Mouse (Mus musculus) right cerebral cortex, adult 2 months (tissue): ENCODE data around the gene Hnf4a.
"Not testable (repeated sequence)": the region's sequence is repeated elsewhere in the genome, so short reads cannot be mapped to it uniquely, and the experiment has no call there.

Experiments
- DNase-seq, 2 experiments: peaks; one replicate each; pipeline ENCODE4 v3.0.0; 2021 to 2022; ENCODE audit warnings: low spot score in 2 of 2

Gene Hnf4a

DNA sequence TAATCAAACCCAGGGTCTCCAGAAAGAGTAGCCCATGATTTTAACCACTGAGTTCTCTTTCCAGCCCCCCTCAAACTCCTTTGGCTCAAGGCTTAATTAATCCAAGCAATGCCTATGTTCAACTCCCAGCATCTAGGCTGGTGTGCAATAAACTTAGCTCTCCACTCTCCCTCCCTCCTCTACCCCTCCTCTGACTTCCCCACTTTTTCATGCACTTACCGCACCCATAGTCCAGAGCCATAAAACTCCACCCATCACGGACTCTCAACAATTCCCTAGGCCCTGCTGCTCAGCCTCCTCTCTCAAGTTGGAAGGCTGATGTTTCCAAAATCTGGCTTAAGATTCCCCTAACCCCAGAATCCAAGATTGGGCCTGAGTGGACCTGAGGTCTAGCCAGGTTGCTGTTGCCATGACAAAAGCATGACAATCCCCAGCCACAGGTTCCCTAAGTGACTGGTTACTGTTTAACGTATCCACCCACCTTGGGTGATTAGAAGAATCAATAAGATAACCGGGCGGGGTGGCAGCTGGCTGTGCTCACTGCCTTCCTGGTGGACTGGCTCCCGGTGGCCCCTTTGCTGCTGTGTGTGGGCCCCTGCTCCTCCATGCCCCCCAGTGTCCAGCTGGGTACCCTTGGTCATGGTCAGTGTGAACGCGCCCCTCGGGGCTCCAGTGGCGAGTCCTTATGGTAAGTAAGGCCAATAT is at the start of gene Hnf4a:
Gene Hnf4a (plus strand): TSS at position 509 of the 705 bp plus-strand sequence.
- DNase-seq, result no peak

DNA sequence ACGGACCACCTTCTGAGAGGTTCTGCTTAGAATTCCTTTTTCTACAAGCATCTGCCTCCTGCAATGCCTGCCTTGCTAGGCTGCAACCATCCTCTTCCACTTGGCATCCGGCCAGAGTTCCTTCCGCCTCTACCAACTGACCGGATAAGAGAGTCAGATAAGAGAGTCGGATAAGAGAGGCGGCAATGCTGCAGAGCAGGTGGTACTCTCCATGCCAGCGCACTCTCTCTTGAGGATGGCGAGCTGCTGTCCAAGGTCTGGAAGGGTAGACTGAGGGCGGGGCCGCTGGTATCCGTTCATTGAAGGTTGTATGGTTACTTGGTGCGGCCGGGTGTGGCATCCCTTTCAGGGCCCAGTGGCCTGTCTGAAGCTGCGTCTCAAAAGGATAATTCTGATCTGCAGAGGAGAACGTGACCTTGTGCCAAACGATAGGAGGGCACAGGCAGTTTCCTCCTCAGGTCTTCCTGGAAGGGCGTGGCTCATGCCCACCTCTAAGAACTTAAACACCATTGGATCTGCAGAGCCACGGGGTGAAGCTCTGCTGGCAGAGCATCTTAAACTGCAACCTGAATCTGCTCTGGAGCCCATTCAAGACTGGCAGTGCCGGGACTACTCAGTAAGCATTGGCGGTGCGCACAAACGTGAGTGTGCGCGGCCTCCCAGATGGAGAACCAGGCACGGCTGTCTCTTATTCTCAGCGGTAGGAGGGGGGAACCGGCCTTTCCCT is 47.9 kb upstream of the Hnf4a start:
- DNase-seq, result no peak

DNA sequence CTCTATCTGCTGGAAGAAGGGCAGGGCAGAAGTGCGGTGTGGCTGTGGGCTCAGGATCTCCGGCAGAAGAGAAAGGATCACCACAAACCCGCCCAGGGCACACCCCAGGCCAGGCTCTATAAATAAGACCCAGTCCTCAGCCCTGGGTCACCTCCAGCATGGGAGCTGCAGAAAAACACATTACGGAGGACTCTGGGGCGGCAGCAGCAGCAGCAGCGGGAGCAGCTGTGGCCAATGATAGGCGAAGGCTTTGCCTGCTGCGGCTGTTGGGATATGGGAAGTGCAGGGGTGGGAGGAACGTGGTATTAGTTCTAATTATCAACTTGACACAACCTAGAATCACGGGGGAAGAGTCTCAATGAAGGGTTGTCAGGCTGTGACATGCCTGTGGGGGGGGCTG is 47.2 kb upstream of the Hnf4a start:
- DNase-seq, result no peak

DNA sequence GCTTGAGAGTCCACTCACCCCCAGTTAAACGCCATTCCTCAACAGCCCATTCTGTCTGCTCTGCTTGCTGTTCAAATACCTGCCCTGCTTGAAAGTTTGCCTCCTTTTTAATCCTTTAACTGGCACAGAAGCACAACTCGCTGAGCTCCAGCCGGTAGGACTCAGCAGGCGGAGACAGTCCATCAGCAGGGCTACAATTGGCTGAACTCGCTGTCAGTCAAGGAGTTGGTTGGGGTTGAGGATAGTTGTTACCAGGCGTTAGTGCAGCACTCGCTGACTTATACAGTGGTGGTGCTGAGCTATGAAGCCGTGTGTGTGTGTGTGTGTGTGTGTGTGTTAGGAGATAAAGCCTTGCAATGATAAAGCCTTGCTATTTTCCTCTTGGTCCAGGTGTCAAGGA is 46.0 kb upstream of the Hnf4a start:
- DNase-seq, result no peak

DNA sequence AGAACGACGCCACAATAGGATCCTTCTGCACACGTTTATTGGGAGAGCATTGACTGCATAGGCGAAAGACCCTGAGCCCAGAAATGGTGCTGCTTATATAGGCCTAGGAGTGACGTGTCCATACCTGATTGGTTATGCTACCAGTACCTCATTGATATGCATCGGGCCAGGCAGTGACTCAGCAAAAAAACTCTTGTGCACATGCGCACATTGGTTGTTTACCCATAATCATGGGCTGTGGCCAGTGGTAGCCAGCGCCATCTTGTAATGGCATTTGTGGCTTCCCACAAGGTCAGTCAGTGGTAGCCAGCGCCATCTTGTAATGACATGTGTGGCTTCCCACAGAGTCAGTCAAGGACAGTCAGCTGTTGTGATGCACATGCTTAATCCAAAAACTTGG is 45.3 kb upstream of the Hnf4a start:
- DNase-seq, result not testable (repeated sequence)

DNA sequence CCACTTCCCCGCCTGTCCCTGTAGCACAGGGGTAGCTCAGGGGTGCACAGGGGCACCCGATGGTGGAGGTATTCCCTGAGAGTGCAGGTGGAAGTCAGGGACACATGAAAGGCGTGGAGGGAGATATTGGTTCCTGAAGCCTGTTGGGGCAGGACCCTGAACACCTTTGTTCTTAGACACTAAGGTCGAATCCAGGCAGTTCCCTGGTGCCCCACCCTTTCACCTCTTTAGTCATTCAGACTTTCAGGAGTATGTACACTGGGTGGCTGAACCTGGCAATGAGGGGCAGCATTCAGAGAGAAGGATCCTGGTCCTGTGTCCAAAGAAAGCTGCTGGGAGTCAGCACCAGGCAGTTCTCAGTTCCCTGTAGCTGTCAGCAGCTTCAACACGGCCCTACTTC is 44.2 kb upstream of the Hnf4a start:
- DNase-seq, result no peak

DNA sequence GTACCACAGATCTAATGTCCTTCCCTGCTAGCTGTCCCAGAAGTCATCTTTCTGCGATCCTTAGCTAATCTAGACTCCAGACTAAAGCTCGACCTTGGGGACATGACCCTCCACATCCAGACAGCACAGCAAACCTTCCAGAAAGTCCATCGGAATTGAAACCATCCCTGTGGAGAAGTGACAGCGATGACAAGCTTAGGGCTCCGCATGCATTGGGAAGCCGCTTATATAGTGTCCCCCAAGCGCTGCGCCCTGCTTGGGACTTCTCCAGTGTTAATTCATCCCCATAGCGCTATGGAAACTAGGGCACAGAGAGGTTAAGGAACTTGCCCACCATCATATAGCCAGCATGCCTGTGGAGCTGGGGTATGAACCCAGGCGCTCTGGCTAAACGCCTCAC is 43.8 kb upstream of the Hnf4a start:
- DNase-seq, result no peak

DNA sequence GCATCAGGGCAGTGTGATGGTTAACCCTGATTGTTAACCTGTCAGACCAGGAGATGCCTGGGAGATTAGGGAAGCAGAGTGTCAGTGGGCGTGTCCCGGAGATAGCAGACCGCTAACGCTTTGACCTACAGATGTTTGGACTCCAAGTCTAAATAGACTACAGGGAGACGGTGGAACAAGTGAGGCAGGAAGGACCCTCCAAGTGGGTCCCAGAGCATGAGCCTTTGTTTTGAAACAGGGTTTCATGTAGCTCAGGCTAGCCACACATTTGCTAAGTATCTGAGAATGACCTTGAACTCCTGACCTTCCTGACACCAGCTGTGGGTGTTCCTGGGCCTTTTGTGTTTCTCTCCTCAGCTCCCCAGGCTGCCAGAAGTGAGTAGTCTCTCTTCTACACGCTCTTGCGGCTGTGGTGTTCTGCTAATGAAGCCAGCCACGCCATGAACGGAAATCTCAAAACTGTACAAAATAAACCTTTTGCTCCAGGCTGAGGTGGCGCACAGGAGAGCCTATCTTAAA is 43.3 kb upstream of the Hnf4a start:
- DNase-seq, result no peak

DNA sequence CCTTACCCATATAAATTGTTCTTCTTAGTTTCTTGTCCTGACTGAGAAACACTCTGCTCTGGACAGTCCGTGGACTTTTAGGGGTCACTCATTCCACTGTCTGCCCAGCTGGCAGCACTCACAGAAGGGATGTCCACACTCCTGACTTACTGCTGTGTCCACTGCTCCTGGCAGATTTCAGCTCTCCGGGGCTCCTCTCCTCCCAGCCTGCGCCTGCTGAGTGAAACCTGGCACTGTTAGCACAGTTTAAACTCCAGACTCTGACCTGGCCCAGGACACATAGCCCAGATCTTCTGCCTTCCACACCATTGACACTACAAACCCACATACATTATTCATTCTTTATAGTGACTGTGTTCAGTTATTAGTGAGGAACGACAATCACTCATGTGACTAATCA is 42.6 kb upstream of the Hnf4a start:
- DNase-seq, result no peak

DNA sequence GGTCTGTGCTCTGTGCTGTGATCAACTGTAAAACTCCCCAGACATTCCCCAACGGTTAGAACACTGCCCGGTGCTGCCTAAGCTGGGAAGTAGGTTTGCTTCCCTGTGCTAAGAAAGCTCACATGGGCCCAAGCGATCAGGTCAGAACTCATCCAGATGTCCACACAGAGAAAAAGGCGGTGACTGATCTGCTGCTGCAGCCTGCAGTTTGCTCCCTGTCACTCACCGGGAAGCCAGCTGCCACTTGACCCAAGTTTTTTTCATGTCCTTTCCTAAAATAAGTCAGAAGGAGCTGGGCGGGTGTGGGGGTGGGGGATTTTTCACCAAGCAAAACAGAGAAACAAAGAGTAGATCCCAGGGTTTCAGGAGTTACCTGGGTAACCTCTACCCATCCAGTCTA is 42.0 kb upstream of the Hnf4a start:
- no peak for DNase-seq

DNA sequence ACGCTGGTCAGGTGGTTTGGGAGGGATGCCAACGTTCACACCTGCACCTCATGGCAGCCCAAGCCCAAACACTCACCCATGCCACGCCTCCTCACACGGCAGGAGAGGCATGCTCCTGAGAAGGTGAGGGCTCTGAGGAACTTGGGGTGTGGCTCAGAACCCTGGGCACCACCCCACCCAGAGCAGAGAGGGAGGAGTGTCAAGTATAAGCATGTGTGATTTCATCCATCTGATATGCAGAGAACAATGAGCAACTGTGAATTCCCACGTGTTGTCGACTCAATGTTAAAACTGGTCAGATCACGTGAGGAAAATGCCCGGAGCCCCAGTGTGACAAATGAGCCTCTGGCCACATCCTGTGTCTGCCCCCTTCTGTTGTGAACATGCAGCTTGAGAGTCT is 39.8 kb upstream of the Hnf4a start:
- DNase-seq, result no peak

DNA sequence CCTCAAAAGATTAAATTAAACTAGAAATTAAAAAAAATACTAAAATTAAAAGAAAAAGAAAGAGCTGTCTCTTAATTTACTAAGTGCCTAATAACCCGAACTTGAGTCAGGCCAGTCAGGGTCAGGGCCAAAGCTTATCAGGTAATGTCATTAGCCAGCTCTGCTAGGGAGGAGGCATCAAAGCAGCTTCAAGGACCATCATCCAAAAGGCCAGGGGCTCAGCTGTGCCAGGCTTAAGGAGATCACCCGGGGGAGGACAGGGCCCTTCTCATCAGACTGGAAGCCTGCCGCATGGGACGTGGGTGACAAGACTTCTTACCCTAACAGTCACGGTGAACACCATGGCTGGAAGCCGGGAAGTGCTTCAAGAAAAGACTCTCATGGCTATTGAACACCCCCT is 39.0 kb upstream of the Hnf4a start:
- no peak for DNase-seq

DNA sequence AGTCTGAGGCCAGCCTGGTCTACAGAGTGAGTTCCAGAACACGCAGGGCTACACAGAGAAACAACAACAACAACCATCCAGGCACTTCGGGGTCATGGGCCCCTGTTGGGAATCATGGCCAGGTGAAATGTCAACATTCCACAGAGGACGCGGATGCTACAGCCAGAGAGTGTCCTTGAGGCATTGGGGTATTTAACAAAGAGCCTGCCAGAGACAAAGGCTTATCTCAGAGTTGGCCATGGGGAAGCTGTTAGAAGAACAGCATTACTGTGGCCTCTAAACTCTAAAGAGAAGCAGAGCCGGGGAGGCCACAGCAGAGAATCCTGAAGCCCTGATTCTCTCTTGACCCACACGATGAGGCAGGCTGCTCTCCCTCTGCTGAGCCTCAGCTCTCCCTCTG is 37.7 kb upstream of the Hnf4a start:
- DNase-seq, result no peak

DNA sequence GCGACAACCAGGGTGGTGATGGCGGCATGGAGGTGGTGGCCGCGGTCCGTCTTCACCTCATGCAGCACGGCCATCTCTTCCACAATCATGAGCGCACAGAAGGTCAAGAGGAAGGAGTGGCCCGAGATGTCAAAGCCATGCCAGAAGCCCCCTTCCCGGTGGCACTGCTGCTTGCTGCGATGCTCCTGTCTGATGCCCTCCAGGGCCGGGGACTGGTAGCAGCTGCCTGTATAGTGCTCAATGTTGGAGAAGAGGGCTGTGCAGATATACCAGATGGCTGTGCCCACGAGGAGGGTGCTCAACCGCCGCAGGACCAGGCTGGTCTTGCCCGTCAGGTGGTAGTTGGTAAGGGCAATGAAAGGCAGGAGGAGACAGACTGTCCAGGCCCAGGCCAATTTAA is 36.9 kb upstream of the Hnf4a start:
- DNase-seq, result no peak

DNA sequence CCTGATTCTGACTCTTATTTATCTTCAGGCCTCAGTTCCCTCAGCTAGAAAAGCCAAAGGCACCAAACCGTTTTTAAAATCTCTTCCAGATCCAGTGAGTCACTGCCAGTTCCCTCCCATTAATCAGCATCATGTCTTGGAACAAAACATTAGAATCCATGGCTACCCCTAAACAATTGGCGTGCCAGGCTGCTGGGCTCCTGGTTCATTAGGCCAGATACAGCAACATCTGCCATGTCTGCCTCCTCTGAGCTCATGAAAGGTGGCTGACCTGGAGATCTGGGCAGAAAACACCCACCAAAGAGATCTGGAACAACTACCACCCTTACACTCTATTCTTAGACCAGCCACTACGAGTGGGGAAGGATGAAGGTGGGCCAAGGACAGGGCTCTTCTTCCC is 35.5 kb upstream of the Hnf4a start:
- no peak for DNase-seq

DNA sequence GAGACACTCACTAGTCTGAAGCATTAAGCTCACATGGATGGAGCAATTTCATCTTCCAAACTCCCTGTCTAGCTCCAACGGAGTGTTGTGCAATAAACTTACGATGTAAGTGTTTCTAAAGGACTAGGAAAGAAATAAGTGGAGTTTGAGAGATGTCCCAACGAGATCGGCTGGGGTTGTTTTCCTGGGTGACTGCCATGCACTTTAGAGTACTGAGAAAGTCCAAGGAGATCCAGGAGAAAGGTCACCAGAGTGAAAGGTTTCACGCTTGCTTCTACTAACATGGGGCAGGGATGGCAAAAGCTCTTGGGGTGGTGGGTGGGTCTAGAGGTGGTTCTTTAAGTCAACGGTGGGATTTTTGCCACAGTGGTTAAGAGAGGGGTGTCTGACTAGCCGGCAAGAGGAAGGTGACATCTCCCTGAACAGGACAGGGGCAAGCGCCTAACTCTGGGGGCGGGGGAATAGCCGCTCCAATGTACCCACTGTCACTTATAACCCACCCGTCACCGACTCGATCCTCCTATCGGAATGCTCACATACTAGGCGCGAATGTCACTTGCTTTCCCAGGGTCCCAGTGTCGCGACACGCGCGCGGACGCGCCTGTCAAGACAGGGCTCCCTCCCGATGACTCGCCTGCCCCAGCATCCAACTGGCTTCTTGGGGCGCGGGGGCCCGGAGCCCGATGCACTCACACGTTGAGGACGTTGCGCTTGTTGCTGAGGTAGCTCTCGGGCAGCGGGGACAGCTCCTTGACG is 34.7 kb upstream of the Hnf4a start:
- DNase-seq, result no peak

DNA sequence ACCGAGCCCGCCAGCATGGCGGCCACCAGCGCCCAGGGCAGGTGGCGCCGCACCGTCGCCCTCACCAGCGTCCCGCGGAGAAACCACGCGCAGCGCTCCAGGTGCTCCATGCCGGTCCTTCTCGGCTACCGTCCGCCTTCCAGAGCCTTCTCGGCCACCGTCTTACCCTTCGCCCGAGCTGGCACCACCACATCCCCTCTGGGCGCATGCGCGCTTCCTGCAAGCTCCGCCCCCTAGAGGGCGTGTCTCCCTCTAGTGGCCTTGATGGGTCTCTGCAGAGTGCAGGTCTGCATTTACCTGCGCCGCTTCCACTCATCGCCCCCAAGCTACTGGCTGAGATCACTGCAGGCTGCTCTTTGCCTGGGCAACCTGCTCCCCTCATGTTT is 34.1 kb upstream of the Hnf4a start, which contains the start of gene Fitm2:
Gene Fitm2 (minus strand): TSS at position 164 of the 386 bp plus-strand sequence.
- peak; percentile 98 to 99 for DNase-seq

DNA sequence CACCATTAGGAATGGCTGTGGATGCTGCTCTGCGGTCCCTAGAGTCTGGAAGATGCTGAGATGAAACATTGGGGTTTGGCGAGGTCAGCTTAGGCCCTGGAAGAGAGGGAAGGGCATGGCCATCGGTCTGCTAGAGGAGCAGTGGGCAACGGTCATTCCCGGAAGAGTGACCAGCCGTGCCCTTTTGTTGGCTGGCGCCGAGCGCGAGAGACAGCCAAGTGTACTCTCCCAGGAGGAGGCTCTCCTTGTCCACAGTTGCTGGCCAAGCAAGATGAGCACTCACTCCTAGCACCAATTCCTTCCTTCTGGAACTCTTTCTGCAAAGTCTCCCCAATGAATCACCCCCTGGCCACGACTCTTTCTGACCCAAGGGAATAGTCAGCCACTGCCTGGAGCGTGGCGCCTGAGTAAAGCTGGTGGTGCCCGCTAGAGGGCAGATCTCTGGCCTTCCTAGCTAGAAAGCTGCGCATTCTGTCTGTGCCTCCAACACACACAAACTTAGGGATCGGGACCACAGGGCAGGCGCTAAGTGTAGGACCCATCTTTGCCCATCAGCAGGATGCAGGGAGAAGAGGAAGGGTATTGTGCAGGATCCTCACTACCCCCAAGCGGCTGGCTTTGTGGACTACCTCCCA is 26.3 kb upstream of the Hnf4a start:
- DNase-seq, result no peak

DNA sequence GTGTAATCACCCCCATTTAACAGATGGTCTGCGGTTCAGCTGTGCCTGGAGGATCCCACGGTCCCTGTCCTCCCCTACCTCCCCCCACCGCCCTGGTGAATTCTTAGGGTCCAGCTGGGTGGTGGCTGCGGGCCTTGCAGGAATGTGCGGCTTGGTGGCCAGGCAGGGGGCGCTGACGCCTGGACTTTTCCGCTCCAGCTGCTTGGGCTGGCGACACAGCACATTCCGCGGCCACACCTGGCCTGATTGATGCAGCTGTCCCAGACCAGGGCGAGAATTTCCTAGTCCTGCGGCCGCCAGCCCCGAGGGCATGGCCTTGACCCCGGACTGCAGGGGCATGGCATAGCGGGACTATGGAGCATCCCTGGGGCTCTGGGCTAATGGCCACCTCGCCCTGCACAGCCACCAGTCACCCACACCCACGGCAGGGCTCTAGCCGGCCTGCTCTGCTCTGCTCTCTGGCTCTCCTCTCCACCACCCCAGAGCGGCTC is 25.0 kb upstream of the Hnf4a start:
- DNase-seq, result no peak

DNA sequence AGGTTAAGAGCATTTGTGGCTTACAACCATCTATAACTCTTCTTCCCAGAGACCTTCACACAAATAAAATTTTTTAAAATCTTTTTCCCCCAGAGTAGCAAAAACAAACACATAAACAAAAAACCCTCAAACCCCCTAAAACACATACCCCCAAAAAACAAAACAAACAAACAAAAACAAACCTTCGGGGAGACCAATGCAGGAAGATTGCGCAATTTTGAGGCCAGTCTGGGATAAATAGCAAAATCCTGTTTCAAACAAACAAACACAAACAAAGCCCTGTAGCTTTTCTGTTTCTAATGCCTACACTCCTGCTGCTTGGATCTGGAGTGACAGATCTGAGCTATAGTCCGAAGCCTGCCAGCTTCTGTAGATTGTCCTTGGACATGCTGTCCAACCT is 19.2 kb upstream of the Hnf4a start:
- no peak for DNase-seq

DNA sequence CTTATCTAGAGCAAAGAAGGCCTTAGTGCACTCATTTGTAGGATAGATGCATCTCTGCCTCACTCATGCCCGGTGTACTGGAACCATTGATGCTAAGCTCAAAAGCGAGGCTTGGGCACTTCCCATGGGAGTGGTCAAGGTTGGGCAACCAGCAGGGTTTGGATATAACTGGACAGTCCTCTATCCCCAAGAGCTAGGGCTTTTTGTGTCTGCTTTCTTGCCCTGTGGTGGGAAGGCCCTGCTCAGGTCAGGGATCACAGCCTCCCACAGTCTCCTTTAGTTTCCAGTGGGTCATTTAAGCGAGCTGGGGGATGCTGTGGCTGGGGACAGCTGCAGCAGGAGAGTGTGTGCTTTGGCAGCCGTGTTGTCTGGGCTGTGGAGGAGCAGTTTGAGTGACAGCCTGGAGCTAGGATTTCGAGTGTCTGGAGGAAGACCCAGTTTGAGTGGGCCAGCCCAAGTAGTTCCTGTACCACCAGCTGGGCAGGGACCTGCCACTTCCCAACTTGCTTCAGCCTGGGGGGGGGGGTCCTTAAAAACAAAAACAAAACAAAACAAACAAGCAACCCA is 16.8 kb upstream of the Hnf4a start:
- DNase-seq, result no peak

DNA sequence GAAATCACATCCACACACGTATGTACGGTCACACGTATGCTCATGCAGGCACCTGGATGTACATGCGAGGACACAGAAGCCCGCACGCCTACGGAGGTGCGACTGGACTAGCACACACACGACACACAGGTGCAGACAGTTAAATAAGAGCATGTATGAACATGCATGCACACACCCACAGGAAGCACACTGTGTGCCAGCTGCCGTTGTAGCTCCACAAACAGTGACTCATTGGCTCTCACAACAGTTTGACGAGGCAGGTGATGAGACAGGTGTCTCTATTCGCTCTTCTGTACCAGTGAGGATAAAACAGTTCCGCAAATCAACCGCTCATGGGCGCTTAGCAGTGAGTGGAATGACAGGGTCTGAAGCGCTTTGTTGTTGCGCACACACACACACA is 16.0 kb upstream of the Hnf4a start:
- DNase-seq, result no peak
